Mouse (Mus musculus): ENCODE measurements around the gene Me1. TPM values are rescaled to one million over a fixed set of nuclear protein-coding genes. Genes with fewer than 3 reads are reported as not detected.

Gene Me1
- polyA plus RNA-seq, 1 experiment from 2014 or later: 22.9 TPM

DNA sequence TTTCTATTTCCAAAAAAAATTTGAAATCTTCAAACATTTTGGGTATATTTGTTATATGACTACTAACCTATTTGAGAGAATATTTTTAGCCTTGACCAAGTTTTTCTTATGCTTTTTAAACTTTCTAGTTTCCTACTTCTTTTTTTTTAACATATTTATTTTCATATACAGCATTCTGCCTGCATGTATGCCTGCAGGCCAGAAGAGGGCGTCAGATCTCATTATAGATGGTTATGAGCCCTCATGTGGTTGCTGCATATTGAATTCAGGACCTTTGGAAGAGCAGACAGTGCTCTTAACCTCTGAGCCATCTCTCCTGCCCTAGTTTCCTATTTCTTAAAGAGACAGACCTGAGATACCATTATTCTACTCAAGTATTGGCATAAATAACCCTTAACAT is 48.9 kb downstream of the Me1 start:
- no peak for ATAC-seq
- Histone ChIP-seq H3K36me3 (no peaks in the 10 kb centered on the region), H3K9ac (no peak overlapping the region), H3K4me3 (replicated peaks) (no peak overlapping the region), H3K4me2 (replicated peaks) (no peak overlapping the region), H3K27me3 (replicated peaks) (no peaks in the 10 kb centered on the region), H3K27ac (no peak overlapping the region), H3K4me1 (replicated peaks) (no peaks in the 10 kb centered on the region), H3K9me3 (no peaks in the 10 kb centered on the region)
- 2% methylated on average over 1 of the region's 1 CpGs for WGBS

DNA sequence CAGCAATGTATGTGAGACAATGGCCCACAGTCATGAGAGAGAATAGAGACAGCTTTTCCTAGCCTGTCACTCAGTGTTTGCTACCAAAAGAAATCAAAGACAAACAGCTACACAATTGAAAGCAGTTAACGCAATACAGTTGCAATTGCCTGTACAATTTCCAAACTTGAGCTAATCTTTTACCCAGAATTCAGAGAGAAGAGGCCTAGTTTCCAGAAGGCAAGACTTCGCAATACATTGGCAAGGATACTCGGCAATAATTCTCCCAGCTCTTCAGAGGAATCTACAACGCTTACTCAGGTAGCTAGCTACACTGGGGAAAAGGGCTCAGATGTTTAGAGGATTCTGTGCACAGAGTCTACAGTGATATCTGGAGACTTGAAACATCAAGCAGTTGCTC is 52.3 kb downstream of the Me1 start:
- H3K36me3 ChIP-seq: no peaks in the 10 kb centered on the region
- ATAC-seq: no peak
- H3K4me3 ChIP-seq (replicated peaks): no peak overlapping the region
- H3K4me1 ChIP-seq (replicated peaks): no peaks in the 10 kb centered on the region
- WGBS: 90% methylated on average over 4 of the region's 4 CpGs
- H3K9ac ChIP-seq: no peak overlapping the region
- H3K4me2 ChIP-seq (replicated peaks): no peak overlapping the region
- H3K9me3 ChIP-seq: no peaks in the 10 kb centered on the region
- no peaks in the 10 kb centered on the region for H3K27me3 ChIP-seq (replicated peaks)
- no peak overlapping the region for H3K27ac ChIP-seq

GRCm38 (mm10) chr9:86638771-86639170 is 57.0 kb downstream of the Me1 start:
- 71% methylated on average over 6 of the region's 6 CpGs for WGBS
- H3K9ac ChIP-seq: no peak overlapping the region

DNA sequence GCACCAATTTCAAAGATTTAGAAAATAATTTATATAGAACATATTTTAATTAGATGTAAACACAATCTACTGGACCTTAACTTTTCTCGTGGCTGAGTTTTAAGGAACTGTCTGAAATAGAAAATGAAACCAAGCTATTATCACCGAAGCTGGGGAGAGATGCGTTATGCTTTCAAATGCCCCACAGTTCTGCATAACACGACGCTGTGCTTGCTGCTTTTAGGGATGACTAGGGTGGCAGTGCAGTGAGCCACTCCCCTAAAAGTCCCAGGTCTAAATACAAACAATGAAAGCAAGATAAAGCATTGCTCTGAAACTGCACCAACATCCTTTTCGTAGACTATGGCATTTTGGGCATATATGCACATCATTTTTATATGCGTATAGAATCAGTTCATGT is 64.6 kb downstream of the Me1 start:
- 68% methylated on average over 7 of the region's 7 CpGs for WGBS
- no peak overlapping the region for H3K4me3 ChIP-seq (replicated peaks)
- no peaks in the 10 kb centered on the region for H3K27me3 ChIP-seq (replicated peaks)
- ATAC-seq: no peak
- H3K4me1 ChIP-seq (replicated peaks): no peaks in the 10 kb centered on the region
- no peaks in the 10 kb centered on the region for H3K9me3 ChIP-seq
- H3K9ac ChIP-seq: no peak overlapping the region
- H3K4me2 ChIP-seq (replicated peaks): no peak overlapping the region
- H3K36me3 ChIP-seq: no peaks in the 10 kb centered on the region
- H3K27ac ChIP-seq: no peak overlapping the region

More at GRCm38 (mm10) chr9:86638771-86639170, 57.0 kb downstream of the Me1 start:
- no peaks in the 10 kb centered on the region for H3K27me3 ChIP-seq (replicated peaks)
- no peak overlapping the region for H3K27ac ChIP-seq
- no peak for ATAC-seq
- no peaks in the 10 kb centered on the region for H3K4me1 ChIP-seq (replicated peaks)
- no peak overlapping the region for H3K4me3 ChIP-seq (replicated peaks)
- H3K9me3 ChIP-seq: no peaks in the 10 kb centered on the region
- no peak overlapping the region for H3K4me2 ChIP-seq (replicated peaks)
- H3K36me3 ChIP-seq: no peaks in the 10 kb centered on the region

DNA sequence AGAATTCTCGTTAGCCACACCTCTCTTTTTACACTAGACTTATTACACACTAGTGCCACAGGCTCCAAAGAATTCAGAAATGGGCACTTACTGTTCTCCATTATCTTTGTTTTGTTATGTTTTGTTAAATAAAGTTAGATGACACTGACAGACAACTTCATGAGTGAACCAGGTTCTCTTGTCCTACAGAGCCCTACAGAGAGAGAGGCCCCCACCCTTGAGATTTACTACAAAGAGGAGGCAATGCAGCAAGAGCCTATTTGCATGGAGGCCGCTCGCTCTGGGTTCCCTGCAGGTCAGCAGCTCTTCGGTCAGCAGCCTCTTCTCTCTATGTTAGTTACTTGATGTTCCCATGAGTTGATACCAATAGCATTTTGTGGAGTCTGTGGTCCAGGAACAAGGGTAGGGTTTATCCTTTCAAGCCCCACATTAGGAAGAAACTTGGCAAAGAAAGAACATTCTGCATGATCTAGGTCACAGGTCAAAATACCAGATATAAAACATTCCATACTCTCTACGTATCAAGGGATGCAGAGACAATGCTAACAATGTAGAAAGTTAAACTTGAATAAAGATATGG is 65.3 kb downstream of the Me1 start:
- Histone ChIP-seq H3K4me3 (replicated peaks) (no peak overlapping the region), H3K27ac (no peak overlapping the region), H3K36me3 (no peaks in the 10 kb centered on the region), H3K27me3 (replicated peaks) (no peaks in the 10 kb centered on the region), H3K4me1 (replicated peaks) (no peaks in the 10 kb centered on the region), H3K4me2 (replicated peaks) (no peak overlapping the region), H3K9me3 (no peaks in the 10 kb centered on the region), H3K9ac (no peak overlapping the region)
- ATAC-seq: no peak
- WGBS: 79% methylated on average over 5 of the region's 5 CpGs

DNA sequence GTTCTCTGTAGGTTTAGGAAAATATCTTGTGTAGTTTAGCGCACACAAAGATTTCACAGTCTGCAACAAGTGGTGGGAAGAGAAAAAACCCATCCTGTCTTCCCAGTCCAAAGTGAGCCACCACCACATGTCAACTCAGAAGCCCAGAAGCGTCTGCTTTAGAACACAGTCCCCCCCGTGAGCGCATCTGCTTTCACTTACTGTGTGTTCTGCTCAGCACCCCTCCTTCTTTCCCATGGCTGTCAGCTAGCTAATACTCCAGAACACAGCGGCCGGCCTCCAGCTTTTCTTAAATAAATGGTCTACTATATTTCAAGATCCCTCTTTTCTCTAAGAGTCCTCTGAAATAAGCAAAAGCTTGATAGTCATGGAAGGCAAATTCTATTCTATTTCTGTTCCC is 66.4 kb downstream of the Me1 start:
- WGBS: 68% methylated on average over 6 of the region's 6 CpGs
- Histone ChIP-seq H3K27ac (no peak overlapping the region), H3K27me3 (replicated peaks) (no peaks in the 10 kb centered on the region), H3K9ac (no peak overlapping the region), H3K4me1 (replicated peaks) (no peaks in the 10 kb centered on the region), H3K36me3 (no peaks in the 10 kb centered on the region), H3K9me3 (no peaks in the 10 kb centered on the region), H3K4me2 (replicated peaks) (no peak overlapping the region), H3K4me3 (replicated peaks) (no peak overlapping the region)
- no peak for ATAC-seq

DNA sequence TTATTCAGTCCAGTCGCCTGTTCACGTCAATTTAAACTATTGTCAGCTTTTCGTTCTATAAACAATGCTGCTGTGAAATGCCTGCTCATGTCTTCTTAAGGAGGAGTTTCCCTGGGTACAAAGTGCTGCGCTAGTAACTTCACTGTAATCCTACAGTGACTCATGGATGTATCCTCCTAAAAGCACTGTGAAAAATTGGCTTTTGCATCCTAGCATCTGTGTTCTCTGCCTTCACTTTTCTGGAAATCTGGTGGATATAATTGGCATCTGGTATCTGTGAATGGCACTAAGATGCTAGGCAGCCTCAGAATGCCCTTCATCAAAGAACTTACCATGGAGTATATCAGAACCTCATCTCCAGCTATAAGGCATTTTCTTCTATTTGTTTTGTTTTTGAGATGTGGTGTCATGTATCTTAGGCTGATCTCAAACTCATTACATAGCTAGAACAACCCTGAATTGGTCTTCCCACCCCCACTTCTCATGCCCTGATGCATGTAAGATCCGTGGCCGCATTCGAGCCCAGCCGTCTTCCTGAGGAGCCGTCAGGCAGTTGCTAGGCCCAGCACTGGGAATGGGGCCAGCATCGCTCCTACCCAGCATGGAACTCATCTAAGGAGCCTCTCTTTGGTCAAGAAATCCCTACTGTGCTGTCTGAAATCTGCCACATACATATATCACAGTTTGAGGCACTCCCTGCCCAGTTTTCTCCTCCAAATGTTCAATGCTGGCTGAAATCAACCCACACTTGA is 67.8 kb downstream of the Me1 start:
- Histone ChIP-seq H3K9me3 (no peaks in the 10 kb centered on the region), H3K4me2 (replicated peaks) (no peak overlapping the region), H3K4me1 (replicated peaks) (no peaks in the 10 kb centered on the region), H3K4me3 (replicated peaks) (no peak overlapping the region), H3K9ac (no peak overlapping the region), H3K27me3 (replicated peaks) (no peaks in the 10 kb centered on the region), H3K27ac (no peak overlapping the region), H3K36me3 (no peaks in the 10 kb centered on the region)
- WGBS: 66% methylated on average over 10 of the region's 10 CpGs
- no peak for ATAC-seq

GRCm38 (mm10) chr9:86626906-86627305 is 68.8 kb downstream of the Me1 start:
- WGBS: 76% methylated on average over 3 of the region's 3 CpGs
- Histone ChIP-seq H3K27me3 (replicated peaks) (no peaks in the 10 kb centered on the region), H3K27ac (no peak overlapping the region)

DNA sequence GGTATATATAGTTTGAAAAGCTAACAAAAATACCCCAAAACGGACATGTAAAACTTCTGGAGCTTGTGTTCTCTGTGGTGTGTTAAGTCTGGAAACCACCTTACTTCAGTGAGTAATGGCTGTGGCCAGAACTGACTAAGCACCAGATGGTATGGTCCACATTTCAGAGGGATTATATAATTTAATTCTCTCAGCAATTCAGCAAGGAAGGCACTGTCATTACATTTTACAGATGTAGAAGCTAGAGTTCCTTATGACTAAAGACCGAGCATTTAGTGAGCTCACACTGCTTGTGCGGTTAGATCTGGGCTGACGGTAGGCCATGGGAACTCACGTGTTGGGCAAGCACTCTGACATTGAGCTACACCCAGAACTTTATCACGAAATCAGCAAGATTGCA is 71.0 kb downstream of the Me1 start:
- WGBS: 78% methylated on average over 6 of the region's 6 CpGs

More at GRCm38 (mm10) chr9:86626906-86627305, 68.8 kb downstream of the Me1 start:
- Histone ChIP-seq H3K36me3 (no peaks in the 10 kb centered on the region), H3K4me1 (replicated peaks) (no peaks in the 10 kb centered on the region), H3K9ac (no peak overlapping the region), H3K4me2 (replicated peaks) (no peak overlapping the region), H3K9me3 (no peaks in the 10 kb centered on the region), H3K4me3 (replicated peaks) (no peak overlapping the region)
- no peak for ATAC-seq

GRCm38 (mm10) chr9:86624039-86624438 is 71.7 kb downstream of the Me1 start:
- no peak for ATAC-seq

More for the DNA sequence above, 71.0 kb downstream of the Me1 start:
- Histone ChIP-seq H3K4me1 (replicated peaks) (no peaks in the 10 kb centered on the region), H3K27ac (no peak overlapping the region), H3K4me2 (replicated peaks) (no peak overlapping the region), H3K9me3 (no peaks in the 10 kb centered on the region), H3K36me3 (no peaks in the 10 kb centered on the region), H3K4me3 (replicated peaks) (no peak overlapping the region), H3K27me3 (replicated peaks) (no peaks in the 10 kb centered on the region), H3K9ac (no peak overlapping the region)
- ATAC-seq: no peak

GRCm38 (mm10) chr9:86622062-86622461 is 73.7 kb downstream of the Me1 start:
- no peak overlapping the region for H3K4me3 ChIP-seq (replicated peaks)
- H3K27ac ChIP-seq: no peak overlapping the region
- H3K9me3 ChIP-seq: no peaks in the 10 kb centered on the region
- H3K27me3 ChIP-seq (replicated peaks): no peaks in the 10 kb centered on the region
- 76% methylated on average over 2 of the region's 2 CpGs for WGBS
- no peaks in the 10 kb centered on the region for H3K36me3 ChIP-seq
- H3K9ac ChIP-seq: no peak overlapping the region
- no peaks in the 10 kb centered on the region for H3K4me1 ChIP-seq (replicated peaks)
- no peak for ATAC-seq
- H3K4me2 ChIP-seq (replicated peaks): no peak overlapping the region

More at GRCm38 (mm10) chr9:86624039-86624438, 71.7 kb downstream of the Me1 start:
- H3K4me2 ChIP-seq (replicated peaks): no peak overlapping the region
- no peaks in the 10 kb centered on the region for H3K36me3 ChIP-seq
- no peak overlapping the region for H3K9ac ChIP-seq
- WGBS: 85% methylated on average over 12 of the region's 12 CpGs
- H3K27me3 ChIP-seq (replicated peaks): no peaks in the 10 kb centered on the region
- H3K4me3 ChIP-seq (replicated peaks): no peak overlapping the region
- H3K27ac ChIP-seq: no peak overlapping the region
- no peaks in the 10 kb centered on the region for H3K4me1 ChIP-seq (replicated peaks)
- no peaks in the 10 kb centered on the region for H3K9me3 ChIP-seq

GRCm38 (mm10) chr9:86619341-86620139 is 76.2 kb downstream of the Me1 start:
- Histone ChIP-seq H3K27me3 (replicated peaks) (no peaks in the 10 kb centered on the region), H3K4me2 (replicated peaks) (no peak overlapping the region), H3K4me3 (replicated peaks) (no peak overlapping the region), H3K36me3 (no peaks in the 10 kb centered on the region), H3K9ac (no peak overlapping the region), H3K4me1 (replicated peaks) (no peaks in the 10 kb centered on the region; the same call in 1 of the 2 replicates), H3K27ac (no peak overlapping the region), H3K9me3 (no peaks in the 10 kb centered on the region)
- 80% methylated on average over 10 of the region's 10 CpGs for WGBS
- no peak for ATAC-seq
